8 mouse cellular contexts compared by ENCODE assay signal in the genomic region with DNA sequence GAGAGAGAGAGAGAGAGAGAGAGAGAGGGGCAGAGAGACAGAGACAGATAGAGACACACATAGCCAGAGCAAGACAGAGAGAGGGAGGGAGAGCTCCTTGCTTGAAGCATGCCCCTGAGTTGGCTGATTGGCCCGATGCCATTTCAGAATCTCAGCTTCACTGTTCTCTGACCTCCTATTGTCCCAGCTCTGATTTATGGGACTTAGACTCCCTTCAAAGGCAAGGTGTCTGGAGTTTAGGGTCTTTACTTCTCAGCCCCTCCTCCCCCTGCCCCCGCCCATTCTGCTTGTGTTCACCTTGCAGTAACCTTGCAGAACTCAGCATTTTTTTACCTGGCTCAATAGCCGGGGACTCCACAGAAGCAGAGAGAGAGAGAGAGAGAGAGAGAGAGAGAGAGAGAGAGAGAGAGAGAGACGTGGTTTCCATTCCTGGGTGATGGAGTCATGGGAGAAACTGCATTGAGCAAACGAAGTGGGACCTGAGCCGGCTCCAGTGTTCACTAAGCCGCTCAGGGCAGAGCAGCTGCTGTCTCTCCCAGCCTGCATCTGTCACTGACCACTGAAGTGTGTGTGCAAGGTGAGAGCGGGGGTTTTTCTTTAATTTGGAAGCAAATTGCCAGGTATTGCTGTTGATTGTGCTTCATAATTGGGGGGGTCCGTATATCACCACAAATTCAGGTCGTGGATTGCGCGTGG.
DNase-seq lines count a peak whose midpoint lies in the region; ATAC-seq and TF ChIP-seq lines count a peak whose summit lies in the region.

No protein-coding gene starts in this region.

- 24% methylated on average over 12 of the region's 12 CpGs for WGBS in intestine, embryonic 15.5 days
- 53% methylated on average over 12 of the region's 12 CpGs for WGBS in midbrain, embryonic 12.5 days

- no peaks in the 10 kb centered on the region for H3K9me3 ChIP-seq in intestine, embryonic 15.5 days
- no peaks in the 10 kb centered on the region for H3K9me3 ChIP-seq in midbrain, embryonic 12.5 days

- TF ChIP-seq POLR2A in embryonic fibroblast, embryonic 13.5 days (IDR thresholded peaks at IDR 0.05; ENCODE audit: low read depth, low read length) = no peak

- TF ChIP-seq CTCF in embryonic fibroblast, embryonic 13.5 days (IDR thresholded peaks at IDR 0.05; ENCODE audit: borderline replicate concordance, insufficient read depth, low read length) = no peak

- peak; percentile 89 for ATAC-seq in intestine, embryonic 15.5 days
- no peak for ATAC-seq in midbrain, embryonic 12.5 days (ENCODE audit: low FRiP score, low read depth)

- no peaks in the 10 kb centered on the region for H3K27me3 ChIP-seq in intestine, embryonic 15.5 days (replicated peaks)
- no peaks in the 10 kb centered on the region for H3K27me3 ChIP-seq in midbrain, embryonic 12.5 days

- H3K4me2 ChIP-seq in intestine, embryonic 15.5 days (replicated peaks) = peak overlapping the region; percentile 41
- 0 out of 2 replicates have a peak overlapping the region, but pooled peaks have one; percentile 7 for H3K4me2 ChIP-seq in midbrain, embryonic 12.5 days (replicated peaks)

- peaks cover 11% of the 10 kb centered on the region; the same call in 1 of the 2 replicates for H3K4me1 ChIP-seq in embryonic fibroblast, embryonic 13.5 days (ENCODE audit: control insufficient read depth, insufficient read depth, low read length)
- H3K4me1 ChIP-seq in intestine, embryonic 15.5 days (replicated peaks) = peaks cover 6% of the 10 kb centered on the region; the same call in 1 of the 2 replicates
- peaks cover 9% of the 10 kb centered on the region; the same call in 1 of the 2 replicates for H3K4me1 ChIP-seq in midbrain, embryonic 12.5 days

- peak; percentile 40 to 43 for DNase-seq in cerebellum, postnatal 10 days
- no peak for DNase-seq in cerebellum, postnatal 4 days (ENCODE audit: low spot score in 2 of 2)
- DNase-seq in layer of hippocampus, postnatal 14 days (ENCODE audit: low spot score in 2 of 2) = no peak
- no peak for DNase-seq in adrenal gland, adult 8-10 months
- DNase-seq in testis, postnatal 10 days (ENCODE audit: low spot score) = no peak

- no peak overlapping the region for H3K4me3 ChIP-seq in embryonic fibroblast, embryonic 13.5 days (ENCODE audit: insufficient read depth, low read length)
- no peak overlapping the region for H3K4me3 ChIP-seq in intestine, embryonic 15.5 days (replicated peaks)
- H3K4me3 ChIP-seq in midbrain, embryonic 12.5 days = no peak overlapping the region

- no peaks in the 10 kb centered on the region for H3K36me3 ChIP-seq in intestine, embryonic 15.5 days
- H3K36me3 ChIP-seq in midbrain, embryonic 12.5 days = no peaks in the 10 kb centered on the region

- no peak overlapping the region for H3K9ac ChIP-seq in intestine, embryonic 15.5 days
- H3K9ac ChIP-seq in midbrain, embryonic 12.5 days (replicated peaks) = no peak overlapping the region

- 0 out of 2 replicates have a peak overlapping the region, but pooled peaks have one; percentile 7 for H3K27ac ChIP-seq in embryonic fibroblast, embryonic 13.5 days (ENCODE audit: insufficient read depth, low read length)
- no peak overlapping the region for H3K27ac ChIP-seq in intestine, embryonic 15.5 days
- no peak overlapping the region for H3K27ac ChIP-seq in midbrain, embryonic 12.5 days (replicated peaks)

Comparison
In these comparisons a context has a peak if more than half of its experiments do, and no peak if none do; other contexts are left out.
1. DNase-seq: peak in cerebellum, postnatal 10 days (2 of 2); none in cerebellum, postnatal 4 days (0 of 2), layer of hippocampus, postnatal 14 days (0 of 2), adrenal gland, adult 8-10 months (single experiment) and testis, postnatal 10 days (single experiment).